Comparison of ENCODE assay signal across 19 mouse cellular contexts in genomic region chr5:103050319-103050916, GRCm38 (mm10).
"Had no signal": no experiment of that assay in that cellular context is flagged by ENCODE, and none has a peak within 500 bp of the region (broad histone marks: within the 10 kb centered on the region; RNA-seq: fewer than 3 reads in every experiment).

No protein-coding gene starts in this region.

- H3K27me3 ChIP-seq: kidney, embryonic 15.5 days; limb, embryonic 12.5 days; limb, embryonic 15.5 days; midbrain, embryonic 12.5 days; stomach, embryonic 15.5 days had no signal

- H3K4me2 ChIP-seq: kidney, embryonic 15.5 days; limb, embryonic 12.5 days; limb, embryonic 15.5 days; liver, embryonic 11.5 days; lung, embryonic 14.5 days; midbrain, embryonic 12.5 days; stomach, embryonic 15.5 days had no signal

- H3K36me3 ChIP-seq: kidney, embryonic 15.5 days; limb, embryonic 12.5 days; limb, embryonic 15.5 days; stomach, embryonic 15.5 days had no signal

- H3K9ac ChIP-seq: kidney, embryonic 15.5 days; limb, embryonic 12.5 days; limb, embryonic 15.5 days; liver, embryonic 14.5 days; liver, postnatal 0 days; lung, embryonic 14.5 days; midbrain, embryonic 12.5 days; stomach, embryonic 15.5 days had no signal

- ATAC-seq: liver, postnatal 0 days; lung, postnatal 0 days; midbrain, embryonic 16.5 days had no signal

- DNase-seq: kidney, adult 2 months; kidney, postnatal 14 days; kidney, postnatal 4 days; left cerebral cortex, postnatal 4 days; liver, postnatal 0 days; lung, embryonic 14.5 days; right cerebral cortex, postnatal 25 days; spleen, adult 18-20 months; thymus, postnatal 4 days had no signal

- H3K9me3 ChIP-seq: kidney, embryonic 15.5 days; limb, embryonic 12.5 days; limb, embryonic 15.5 days; midbrain, embryonic 12.5 days; stomach, embryonic 15.5 days had no signal

- H3K4me3 ChIP-seq: kidney, embryonic 15.5 days; limb, embryonic 12.5 days; limb, embryonic 15.5 days; midbrain, embryonic 12.5 days; stomach, embryonic 15.5 days had no signal

- H3K4me1 ChIP-seq: limb, embryonic 15.5 days; midbrain, embryonic 12.5 days; stomach, embryonic 15.5 days had no signal

- H3K27ac ChIP-seq: kidney, embryonic 15.5 days; limb, embryonic 12.5 days; limb, embryonic 15.5 days; liver, embryonic 14.5 days; macrophage; midbrain, embryonic 12.5 days; stomach, embryonic 15.5 days had no signal
